Mouse (Mus musculus): ENCODE measurements around the gene Olfr328.
"Not testable (repeated sequence)": the region's sequence is repeated elsewhere in the genome, so short reads cannot be mapped to it uniquely, and the experiment has no call there.

DNA sequence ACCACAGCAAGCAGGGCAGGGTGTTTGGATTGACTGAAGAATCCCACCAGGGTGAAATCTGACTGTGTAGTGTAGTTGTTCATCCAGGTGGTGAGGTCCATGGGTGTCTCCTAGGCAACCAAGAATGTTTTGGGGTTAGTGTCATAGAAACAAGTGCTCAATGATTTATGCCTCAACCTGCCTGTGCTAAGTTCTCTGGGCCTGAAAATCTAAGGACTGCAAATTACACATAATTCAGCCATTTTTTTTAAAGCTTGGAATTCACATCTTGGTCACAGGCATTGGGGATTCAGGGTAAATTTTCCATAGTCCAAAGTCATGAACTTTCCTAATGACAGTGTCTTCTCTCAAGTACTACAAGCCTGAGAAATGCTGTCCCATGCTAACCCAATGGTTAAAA, 53.0 kb downstream of the Olfr328 start, which contains the start of gene Olfr331:
- TF ChIP-seq CTCF (IDR thresholded peaks at IDR 0.05; ENCODE audit: control insufficient read depth, insufficient read depth, insufficient read length); CEBPB (IDR thresholded peaks at IDR 0.05; ENCODE audit: low read depth): not testable (repeated sequence)

All from C2C12 (cell line).